Mouse (Mus musculus) liver, embryonic 14.5 days (tissue): Measurements from ENCODE around the gene Mical2.

ENCODE experiments used
- CTCF ChIP-seq: IDR thresholded peaks from 2 replicates; pipeline ENCODE4 v1.5.1; 2016; ENCODE audit warnings: antibody characterized with exemption, low read depth, control low read depth
- EP300 ChIP-seq: IDR thresholded peaks from 2 replicates; pipeline ENCODE4 v1.6.1; 2016; ENCODE audit warnings: antibody characterized with exemption, low read depth

DNA sequence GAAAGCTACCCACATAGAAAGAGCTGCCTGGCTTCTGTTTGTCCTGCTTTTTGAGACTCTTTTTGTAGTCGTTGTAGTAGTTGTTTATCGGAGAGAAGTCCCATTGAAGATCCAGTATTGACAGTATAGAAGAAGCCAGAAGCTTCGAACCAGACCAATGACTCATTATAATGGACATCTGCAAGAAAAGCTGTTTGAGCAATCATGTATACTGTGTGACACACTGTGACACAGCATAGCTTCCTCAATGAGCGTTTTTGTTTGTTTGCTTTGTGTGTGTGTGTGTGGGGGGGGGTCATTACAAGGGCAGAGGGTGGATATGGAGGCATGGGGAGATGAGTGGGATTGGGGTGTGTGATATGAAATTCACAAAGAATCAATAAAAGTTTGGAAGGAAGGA, 53.0 kb downstream of the Mical2 start:
- TF ChIP-seq CTCF = no peak
- TF ChIP-seq EP300 = no peak
